Mouse (Mus musculus): ENCODE results near the gene Rrp12.
"Not testable (repeated sequence)": the region's sequence is repeated elsewhere in the genome, so short reads cannot be mapped to it uniquely, and the experiment has no call there.

Gene Rrp12

DNA sequence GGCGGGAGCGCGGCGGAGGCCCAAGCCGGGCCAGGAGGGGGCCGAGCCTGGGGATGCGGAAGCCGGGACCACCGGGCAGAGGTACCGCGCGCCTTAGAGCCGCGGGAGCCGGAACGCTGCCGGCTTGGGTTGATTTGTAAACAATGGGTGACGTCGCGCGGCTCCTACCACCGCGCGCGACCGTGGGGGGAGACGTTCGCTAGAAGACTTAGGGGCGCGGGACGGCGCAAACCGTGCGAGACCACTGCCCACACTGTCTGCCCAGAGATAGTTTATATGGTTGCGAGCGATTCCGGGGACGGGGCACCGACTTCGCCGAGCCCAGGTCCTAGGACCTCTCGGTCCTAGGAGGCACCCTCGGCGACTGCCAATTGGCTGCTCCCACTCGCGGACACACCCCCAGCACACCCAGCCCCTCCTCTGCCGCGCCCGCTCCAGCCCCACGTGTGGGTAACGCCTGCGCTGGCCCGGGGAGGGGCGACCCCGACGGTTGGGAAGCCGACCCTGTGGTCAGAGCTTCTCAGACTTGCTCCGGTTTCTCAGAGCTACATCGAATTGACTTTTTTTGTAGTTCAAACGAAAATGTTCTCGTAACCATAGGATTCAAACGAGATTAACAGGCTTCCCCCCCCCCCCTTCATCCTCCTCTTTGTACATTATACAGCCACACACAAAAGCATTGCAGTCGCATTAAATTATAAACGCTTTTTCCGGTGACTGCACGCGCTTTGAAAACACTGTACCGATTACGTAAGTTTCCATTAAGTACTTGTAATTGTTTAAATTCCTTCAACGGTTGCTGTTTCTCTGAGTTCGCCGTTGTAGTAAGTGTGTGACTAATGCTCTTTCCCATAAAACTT lies 47.8 kb downstream of the Rrp12 start, which contains the start of gene Frat2:
Gene Frat2 (minus strand): TSS at position 141 of the 860 bp plus-strand sequence.
- DNase-seq, result peak; percentile 99

DNA sequence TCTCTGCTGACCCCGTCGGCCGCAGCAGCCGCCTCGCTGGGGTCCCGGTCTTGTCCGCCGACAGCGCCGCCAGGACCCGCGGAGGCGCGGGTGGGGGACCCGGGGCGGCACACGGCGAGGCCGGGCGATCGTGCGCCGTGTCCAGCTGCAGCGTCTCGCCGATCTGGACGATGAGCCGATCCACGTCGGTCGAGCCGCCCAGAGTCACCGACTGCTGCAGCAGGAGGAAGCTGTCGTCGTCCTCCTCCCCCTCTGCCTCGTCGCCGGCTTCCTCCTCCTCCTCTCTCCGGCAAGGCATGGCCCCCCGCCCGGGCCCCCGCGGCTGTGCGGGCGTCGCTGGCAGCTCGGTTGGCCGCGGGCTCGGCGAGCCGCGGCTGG lies 48.4 kb downstream of the Rrp12 start:
- DNase-seq, result not testable (repeated sequence)

DNA sequence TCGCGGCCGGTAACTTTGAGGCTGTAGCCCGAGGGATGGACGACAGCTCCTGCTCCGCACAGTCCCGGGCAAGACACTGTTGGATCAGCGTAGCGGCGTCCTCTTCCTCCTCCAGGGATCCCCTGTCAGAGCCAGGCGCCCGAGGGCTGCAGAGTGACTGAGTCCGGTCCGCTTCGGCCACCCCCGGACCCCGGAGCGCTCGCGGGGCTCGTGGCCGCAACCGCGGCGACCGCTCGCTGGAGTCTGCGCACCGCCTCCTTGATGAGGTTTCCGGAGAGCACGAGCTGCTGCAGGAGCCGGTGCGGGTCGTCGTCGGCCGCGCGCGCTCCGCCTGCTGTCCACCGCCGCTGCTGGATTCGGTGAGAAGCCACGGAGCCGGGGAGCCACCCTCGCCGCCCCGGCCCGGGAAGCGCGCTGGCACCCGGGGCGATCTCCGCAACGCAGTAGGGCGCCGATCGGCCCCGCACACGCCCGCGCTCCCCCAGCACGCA lies 48.8 kb downstream of the Rrp12 start:
- peak; percentile 95 for DNase-seq

DNA sequence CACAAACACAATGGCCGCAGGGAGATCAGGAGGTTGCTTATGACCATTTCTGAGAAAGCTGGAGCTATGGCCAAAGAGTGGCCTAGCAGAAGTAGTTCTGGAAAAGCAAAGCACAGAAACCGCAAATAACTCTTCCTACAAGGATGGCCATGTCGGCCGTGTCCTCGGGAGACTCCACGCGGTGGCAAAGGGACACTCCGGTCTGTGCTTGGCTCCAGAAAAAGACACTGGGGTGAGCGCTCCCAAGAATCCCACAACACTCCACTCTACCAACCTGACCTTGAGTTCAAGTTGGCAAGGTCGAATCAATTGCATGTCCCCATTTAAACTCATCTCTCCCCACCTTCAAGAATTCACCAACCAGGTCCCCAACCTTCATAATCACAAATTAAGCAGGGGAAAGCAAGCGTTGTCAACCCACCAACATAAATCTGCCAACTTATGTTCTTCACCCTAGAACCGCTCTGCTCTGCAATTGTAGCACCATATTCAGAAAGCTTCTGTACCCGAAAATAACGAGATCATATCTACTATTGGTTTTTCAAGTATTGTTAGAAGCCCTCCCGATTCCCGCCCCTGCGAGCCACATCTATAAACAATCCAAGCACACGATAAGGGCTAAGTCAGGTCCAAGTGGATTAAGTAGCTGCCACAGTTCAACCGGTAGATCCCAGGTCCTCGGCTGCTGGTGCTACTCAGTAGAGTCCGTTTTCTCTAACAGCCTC lies 49.4 kb downstream of the Rrp12 start:
- no peak for DNase-seq

DNA sequence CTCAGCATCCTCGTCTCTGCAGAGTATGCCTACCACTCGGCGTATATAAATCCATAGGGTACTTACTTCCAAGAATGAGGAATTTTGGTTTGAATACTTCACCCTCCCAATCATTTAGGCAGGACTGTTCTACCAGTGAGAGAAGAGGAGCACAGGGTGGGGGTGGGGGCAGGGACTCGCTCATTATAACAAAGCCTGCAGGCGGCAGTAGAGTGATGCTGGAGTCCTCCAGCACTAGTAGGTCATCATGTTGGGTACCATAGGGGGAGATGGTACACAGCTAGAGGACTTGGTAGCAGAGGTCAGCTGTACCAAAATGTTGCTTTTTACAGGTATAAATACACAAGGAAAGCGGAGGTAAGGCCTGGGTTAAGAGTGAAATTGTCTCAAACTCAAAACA lies 51.6 kb downstream of the Rrp12 start:
- no peak for DNase-seq

DNA sequence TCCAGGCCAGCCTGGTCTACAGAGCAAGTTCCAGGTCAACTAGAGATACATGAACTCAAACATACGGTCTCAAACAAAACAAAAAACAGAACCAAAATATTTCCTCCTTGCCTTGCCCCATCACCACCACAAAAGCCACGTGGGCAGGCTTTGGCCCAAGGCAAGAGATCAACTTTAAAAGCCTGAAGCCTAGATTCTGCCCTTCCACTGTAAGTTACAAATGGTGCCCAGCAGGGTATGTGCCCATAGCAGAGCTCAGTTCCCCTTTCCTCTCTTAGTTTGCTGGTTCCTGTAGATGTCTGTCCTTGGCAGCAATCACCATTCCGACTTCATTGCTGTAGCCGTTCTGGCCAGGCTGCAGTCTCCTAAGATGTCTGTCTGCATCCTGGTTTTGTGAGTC lies 53.3 kb downstream of the Rrp12 start:
- DNase-seq, result no peak

DNA sequence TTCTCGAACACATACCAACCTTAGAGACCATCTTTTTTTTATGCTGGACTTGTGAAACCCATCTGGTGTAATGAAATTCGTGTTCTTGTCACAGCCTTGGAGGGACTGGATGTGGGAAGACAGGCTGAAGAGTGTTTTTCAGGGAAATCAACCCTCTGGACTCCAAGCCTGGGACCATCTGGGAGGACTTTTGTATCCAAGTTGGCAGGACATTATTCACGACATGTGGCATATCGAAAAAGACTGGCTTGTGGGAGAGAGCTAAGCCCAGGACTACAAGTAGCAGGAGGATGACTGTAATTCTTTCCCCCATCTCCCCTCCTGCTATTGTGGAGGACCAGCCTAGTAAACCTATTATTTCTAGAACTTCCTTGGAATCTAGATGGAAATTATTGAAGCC lies 53.8 kb downstream of the Rrp12 start:
- no peak for DNase-seq

DNA sequence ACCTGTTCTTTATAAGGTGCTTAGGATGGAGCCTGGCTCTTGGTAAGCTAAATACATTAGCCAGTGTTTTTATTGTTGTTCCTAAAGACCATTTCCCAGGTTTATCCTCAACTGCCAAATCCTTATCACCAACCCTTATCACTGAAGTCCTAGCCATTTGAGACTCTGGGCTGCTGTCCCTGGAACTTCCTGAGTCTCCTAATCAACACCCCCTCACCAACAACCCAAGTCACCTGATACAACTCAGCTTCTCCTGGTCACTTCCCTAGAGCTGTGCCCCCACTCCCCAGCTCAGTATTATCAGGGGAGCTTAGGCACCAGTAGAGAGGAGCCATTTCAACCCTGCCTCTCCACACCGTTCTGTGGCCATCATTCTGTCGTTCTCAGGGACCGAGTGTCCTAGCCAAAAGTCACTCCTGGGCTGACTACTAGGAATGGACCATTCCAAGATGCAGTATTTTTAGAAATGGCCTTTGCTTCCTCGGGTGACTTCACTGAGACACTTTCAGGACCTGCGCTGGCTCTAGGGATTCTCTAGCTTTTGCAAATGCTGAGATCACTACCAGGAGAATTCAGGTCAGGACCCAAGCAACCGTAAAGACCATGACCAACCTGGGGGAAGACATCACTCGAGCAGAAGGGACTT lies 54.7 kb downstream of the Rrp12 start:
- DNase-seq, result no peak

DNA sequence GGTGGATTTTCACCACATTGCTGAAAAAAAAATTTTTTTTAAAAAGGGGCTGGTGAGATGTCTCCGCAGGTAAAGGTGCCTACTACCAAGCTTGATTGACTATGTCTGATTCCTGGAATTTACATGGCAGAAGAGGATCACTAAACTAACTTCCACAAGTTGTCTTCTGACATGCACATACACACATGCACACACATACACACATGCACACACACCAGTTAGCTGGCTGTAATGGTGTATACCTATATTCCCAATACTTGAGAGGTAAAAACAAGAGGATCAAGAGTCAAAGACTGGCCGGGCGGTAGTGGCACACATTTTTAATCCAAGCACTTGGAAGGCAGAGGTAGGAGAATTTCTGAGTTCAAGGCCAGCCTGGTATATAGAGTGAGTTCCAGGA lies 56.3 kb downstream of the Rrp12 start:
- no peak for DNase-seq

DNA sequence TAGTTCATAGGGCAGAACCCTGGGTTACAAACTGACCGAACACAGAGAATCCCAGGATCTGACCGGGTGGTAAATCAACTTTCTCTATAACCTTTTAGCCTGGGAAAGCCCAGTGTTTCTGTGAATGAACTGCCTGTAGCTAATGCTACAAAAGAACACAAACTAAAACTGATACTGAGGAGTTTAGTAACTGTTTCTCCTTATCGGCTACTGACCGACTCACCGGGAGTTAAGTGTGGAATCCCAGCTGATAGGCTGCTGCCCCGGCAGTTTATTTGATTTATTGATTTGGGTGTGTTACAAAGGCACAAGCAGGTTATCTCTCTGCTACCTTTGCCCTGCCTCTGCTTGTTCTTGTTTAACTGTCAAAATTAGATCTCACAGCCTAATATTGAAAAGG lies 57.2 kb downstream of the Rrp12 start:
- DNase-seq, result no peak

DNA sequence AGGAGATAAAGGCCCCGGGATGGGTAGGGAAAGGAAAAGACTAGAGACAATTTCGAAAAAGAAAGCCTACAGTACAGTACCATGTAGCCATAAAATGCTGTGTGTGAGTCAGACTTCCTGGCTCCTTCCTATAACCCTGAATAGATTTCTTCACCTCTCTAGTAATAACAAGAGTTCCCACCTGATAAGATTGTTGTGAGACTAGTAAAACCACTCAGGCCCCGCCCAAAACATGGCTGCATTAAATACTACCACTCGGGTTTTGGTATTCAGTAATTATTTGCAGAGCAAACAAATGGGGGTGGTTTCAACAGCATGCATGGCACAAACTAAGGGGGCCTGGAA lies 58.1 kb downstream of the Rrp12 start:
- DNase-seq, result no peak

DNA sequence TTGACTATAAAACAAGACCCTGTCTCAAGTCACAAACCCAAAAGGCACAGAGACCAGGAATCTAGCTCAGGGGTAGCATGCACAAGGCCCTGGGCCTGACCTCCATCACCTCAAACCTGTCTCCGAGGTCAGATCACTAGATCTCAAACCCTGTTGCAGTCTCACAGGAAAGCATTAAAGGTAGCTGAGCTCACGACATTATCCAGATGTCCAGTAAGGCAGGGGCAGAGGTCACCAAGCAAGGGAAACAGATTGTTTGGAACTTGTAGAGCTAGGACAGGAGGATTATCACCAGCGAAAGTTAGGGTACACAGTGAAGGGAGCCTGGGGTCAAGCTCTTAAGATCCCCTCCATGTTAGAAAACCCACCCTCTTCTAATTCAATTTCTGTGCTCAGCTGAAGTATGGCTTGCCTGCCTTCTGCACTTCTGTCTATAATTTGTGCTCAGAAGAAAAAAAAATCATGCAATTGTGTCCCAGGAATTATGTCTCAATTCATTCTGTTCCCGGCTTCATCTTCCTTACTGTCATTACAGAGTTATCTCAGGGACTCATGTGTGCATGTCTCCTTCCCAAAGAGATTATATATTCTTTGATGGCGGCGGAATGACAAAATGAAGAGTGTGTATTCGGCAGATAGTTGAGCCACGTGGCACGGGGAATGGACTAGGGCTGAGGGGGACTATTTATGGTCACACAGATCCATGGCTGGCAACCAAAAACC lies 58.6 kb downstream of the Rrp12 start:
- no peak for DNase-seq

DNA sequence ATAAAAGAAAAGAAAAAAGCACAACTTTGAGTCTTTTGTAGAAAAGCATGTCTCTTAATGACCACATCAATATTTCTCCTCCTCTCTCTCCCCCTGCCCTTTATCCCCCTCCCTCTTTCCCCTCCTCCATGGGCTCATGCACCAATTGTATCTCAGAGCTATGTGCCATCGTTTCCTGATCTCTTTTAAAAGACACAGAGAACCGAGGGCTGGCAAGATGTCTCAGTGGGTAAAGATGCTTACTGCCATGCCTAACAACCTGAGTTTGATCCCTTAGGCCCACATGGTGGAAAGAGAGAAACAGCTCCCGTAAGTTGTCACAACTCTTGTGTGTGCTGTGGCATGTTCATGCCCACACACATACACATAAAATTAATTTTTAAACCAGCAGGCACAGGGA lies 59.3 kb downstream of the Rrp12 start:
- no peak for DNase-seq

DNA sequence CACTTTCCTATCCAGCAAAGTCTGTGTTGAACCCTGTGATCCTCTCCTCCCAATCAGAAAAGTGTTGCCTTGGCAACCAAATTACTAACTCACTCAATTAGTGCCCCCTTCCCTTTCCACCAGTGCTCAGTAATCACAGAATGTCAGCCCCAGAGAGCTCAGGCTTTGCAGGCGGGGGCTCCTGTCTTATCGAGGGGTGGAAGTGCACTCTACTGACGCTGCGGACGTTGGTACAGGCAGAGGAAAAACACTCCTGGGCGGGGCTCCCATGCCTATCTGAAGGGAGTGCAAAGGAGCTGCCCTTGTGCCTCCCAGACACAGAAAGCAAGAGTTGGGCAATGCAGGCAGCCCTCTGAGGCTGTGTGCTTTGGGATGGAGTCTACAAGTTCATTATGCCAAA lies 60.2 kb downstream of the Rrp12 start:
- DNase-seq, result peak; percentile 93

DNA sequence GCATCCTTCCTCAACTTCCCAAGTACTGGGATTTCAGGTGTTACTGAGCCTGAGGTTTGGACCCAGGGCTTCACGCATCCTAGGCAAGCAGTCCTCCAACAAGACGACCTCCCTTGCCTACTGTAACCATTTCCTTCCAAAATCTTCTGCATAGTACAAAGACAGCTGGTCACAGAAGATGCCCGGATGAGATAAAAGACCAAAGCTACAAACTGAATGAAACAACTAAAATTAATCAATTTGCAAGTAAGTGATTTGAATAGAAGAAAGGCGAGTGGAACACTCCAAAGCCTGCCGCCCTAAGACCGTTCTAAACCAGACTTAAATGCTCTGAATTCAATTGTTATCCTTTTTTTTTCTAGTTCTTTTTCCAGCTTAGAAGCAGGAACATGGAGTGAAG lies 60.6 kb downstream of the Rrp12 start:
- DNase-seq, result no peak

DNA sequence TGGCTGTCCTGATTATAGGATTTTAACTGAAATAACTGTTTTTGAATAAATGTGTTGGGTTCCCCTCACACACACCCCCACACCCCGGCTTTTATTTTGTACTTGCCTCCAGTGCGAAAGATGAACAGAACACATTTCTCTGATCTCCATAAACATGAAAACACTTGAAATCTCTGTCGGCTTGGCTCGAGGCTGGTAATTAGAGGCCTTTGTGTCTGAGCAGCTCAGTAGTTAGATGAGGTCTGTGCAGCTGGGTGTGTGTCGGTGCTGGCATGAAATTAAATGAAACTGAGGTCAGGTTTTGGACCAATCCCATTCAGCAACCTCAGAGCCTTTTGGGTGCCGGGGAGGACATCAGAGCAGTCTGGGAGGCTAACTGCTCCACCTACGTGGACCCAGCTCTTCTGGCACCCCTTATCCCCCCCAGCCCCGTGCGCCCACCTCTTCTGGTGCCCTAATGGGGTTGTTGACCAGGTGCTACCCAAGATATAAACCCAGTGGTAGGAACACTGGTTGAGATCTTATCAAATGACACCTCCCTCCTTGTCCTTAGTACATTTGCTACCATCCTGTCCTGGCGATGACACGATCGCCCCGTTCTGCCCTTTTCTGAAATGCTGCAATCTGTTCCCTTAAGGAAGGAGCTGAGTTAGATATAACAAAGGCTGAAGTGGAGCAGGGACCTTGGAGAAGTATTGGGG lies 63.3 kb downstream of the Rrp12 start:
- no peak for DNase-seq

DNA sequence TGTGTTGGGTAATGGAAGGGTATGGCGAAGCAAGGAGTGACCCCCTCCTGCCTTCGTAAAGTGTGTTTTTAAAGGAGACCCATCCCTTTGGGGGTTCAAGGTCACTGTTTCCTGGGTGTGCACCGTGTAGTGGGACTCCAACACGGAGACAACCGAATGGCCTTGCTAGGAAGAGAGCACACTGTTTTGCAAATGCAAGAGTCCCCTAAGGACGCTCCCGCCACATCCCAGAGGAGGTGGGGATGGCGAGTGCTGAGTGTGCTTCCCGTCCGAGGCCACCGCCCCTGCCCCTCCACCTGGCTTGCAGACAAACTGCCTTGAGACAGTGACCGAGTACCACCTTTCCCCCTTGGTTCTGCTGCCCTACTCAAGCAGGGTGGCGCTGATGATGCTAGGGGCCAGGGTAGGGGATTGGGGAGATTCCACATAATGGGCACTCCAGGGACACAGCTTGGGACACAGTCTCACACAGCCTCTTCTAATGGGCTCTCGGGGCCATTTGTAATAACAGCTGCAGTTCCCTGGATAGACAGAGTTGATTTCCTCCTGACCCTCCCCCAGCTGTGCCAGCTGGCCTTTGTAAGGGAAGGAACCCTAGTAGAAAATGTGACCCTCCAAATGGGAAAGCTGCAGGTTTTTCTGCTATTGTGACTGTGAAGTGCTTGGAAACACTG lies 64.1 kb downstream of the Rrp12 start:
- DNase-seq, result peak; percentile 88

DNA sequence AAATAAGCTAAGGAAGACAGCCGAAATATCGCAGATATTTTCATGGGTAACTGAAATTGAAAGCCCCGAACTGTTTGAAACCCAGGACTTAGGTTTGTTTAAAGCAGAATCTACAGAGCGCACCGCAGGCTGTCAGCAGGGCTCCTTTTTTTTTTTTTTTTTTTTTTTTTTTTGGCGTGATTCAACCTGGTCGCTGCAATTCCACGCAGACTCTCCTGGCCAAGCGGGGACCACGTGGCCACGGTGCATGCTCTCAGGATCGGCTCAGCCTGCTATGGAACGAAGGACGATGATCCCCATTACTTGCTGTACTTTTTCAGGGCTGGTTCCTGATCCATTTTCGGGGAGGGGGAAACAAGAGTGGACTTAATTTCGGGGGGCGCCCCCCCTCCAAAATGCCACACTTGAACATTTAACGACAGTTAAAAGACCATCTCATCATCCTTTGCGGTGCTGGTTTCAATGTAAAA lies 64.8 kb downstream of the Rrp12 start:
- DNase-seq, result peak; percentile 91

DNA sequence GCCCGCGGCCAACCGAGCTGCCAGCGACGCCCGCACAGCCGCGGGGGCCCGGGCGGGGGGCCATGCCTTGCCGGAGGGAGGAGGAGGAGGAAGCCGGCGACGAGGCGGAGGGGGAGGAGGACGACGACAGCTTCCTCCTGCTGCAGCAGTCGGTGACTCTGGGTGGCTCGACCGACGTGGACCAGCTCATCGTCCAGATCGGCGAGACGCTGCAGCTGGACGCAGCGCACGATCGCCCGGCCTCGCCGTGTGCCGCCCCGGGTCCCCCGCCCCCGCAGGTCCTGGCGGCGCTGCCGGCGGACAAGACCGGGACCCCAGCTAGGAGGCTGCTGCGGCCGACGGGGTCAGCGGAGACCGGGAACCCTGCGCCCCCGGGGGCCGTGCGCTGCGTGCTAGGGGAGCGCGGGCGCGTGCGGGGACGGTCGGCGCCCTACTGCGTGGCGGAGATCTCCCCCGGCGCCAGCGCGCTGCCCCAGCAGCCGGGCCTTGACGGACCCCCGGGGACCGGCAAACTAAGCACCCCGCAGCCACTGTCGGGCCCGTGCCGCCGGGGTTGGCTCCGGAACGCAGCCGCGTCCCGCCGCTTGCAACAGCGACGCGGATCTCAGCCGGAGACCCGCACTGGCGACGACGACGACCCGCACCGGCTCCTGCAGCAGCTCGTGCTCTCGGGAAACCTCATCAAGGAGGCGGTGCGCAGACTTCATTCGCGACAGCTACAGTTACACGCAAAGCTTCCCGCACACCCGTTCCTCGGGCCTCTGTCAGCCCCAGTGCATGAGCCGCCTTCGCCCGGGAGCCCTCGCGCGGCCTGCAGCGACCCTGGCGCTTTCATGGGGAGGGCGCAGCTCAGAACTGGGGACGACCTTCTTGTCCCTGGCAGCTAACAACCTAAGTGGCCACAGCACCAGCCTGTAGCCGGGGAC lies 65.6 kb downstream of the Rrp12 start:
- peak; percentile 94 for DNase-seq

DNA sequence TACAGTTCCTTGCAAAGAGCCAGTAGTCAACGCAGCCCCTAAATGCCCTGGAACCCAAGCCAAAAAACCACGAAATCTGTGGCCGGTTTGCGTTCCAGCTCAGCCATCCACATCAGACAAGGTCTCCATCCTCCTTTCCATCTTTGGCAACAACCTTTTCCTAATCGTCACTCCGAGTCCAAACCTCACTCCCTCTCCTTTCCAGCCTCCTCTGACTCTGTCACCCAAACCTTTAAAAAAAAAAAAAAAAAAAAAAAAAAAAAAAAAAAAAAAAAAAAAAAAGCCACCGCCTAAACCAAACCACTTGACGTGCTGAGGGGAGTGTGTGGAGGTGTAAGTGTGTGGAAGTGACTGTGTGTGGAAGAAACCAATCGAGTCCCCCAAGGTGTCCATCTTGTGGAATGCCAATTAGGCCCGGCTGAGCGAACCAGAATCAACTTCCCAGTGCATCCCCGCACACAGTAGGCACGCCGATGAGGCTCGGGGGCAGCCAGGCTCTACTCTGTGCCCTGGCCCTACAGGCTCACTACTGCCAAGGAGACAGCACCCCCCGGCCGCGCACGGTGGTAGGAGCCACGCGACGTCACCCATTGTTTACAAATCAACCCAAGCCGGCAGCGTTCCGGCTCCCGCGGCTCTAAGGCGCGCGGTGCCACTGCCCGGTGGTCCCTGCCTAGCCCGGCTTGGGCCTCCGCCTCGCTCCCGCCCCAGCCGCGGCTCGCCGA lies 66.4 kb downstream of the Rrp12 start, which contains the start of gene Frat1:
Gene Frat1 (plus strand): TSS at position 590 of the 725 bp plus-strand sequence.
- DNase-seq, result peak; percentile 99
